Comparison of ENCODE assay signal across 10 mouse cellular contexts in genomic region chr1:194363129-194363768, GRCm38 (mm10).
DNase-seq lines count a peak whose midpoint lies in the region; ATAC-seq lines count a peak whose summit lies in the region.
"Had no signal": no experiment of that assay in that cellular context is flagged by ENCODE, and none has a peak within 500 bp of the region (broad histone marks: within the 10 kb centered on the region; RNA-seq: fewer than 3 reads in every experiment).

No protein-coding gene starts in this region.

- H3K4me3 ChIP-seq in hindbrain, embryonic 11.5 days (ENCODE audit: low read depth, low read length) = no peak overlapping the region
- no peak overlapping the region for H3K4me3 ChIP-seq in hindbrain, embryonic 14.5 days (replicated peaks; ENCODE audit: low read length)
- H3K4me3 ChIP-seq in neural tube, embryonic 11.5 days (ENCODE audit: low read depth, low read length) = no peak overlapping the region
- H3K4me3 ChIP-seq in liver, embryonic 15.5 days (replicated peaks) = no peak overlapping the region
- H3K4me3 ChIP-seq: hindbrain, embryonic 15.5 days; stomach, embryonic 15.5 days had no signal

- no peaks in the 10 kb centered on the region for H3K27me3 ChIP-seq in hindbrain, embryonic 11.5 days (ENCODE audit: control insufficient read depth, insufficient read depth, low read length)
- no peaks in the 10 kb centered on the region for H3K27me3 ChIP-seq in hindbrain, embryonic 14.5 days (ENCODE audit: control insufficient read depth, insufficient read depth, low read length)
- no peaks in the 10 kb centered on the region for H3K27me3 ChIP-seq in neural tube, embryonic 11.5 days (ENCODE audit: control insufficient read depth, insufficient read depth, low read length)
- H3K27me3 ChIP-seq in liver, embryonic 15.5 days = no peaks in the 10 kb centered on the region
- H3K27me3 ChIP-seq: CH12.LX; hindbrain, embryonic 15.5 days; stomach, embryonic 15.5 days had no signal

- H3K4me2 ChIP-seq in hindbrain, embryonic 11.5 days (replicated peaks; ENCODE audit: low read depth, low read length) = no peak overlapping the region
- no peak overlapping the region for H3K4me2 ChIP-seq in hindbrain, embryonic 14.5 days (replicated peaks)
- no peak overlapping the region for H3K4me2 ChIP-seq in neural tube, embryonic 11.5 days (ENCODE audit: low read depth)
- H3K4me2 ChIP-seq in liver, embryonic 15.5 days = no peak overlapping the region
- H3K4me2 ChIP-seq: hindbrain, embryonic 15.5 days; stomach, embryonic 15.5 days had no signal

- no peaks in the 10 kb centered on the region for H3K9me3 ChIP-seq in hindbrain, embryonic 11.5 days (ENCODE audit: control insufficient read depth, low read length)
- no peaks in the 10 kb centered on the region for H3K9me3 ChIP-seq in hindbrain, embryonic 14.5 days (ENCODE audit: control insufficient read depth, low read length)
- no peaks in the 10 kb centered on the region for H3K9me3 ChIP-seq in neural tube, embryonic 11.5 days (ENCODE audit: control insufficient read depth, low read length)
- no peaks in the 10 kb centered on the region for H3K9me3 ChIP-seq in liver, embryonic 15.5 days (replicated peaks)
- H3K9me3 ChIP-seq: hindbrain, embryonic 15.5 days; stomach, embryonic 15.5 days had no signal

- WGBS in hindbrain, embryonic 11.5 days = 36% methylated on average over 1 of the region's 1 CpGs
- WGBS in hindbrain, embryonic 14.5 days = 7% methylated on average over 1 of the region's 1 CpGs
- 23% methylated on average over 1 of the region's 1 CpGs for WGBS in neural tube, embryonic 11.5 days
- 48% methylated on average over 1 of the region's 1 CpGs for WGBS in liver, embryonic 15.5 days (ENCODE audit: insufficient replicate concordance)

- H3K4me1 ChIP-seq in hindbrain, embryonic 11.5 days (replicated peaks; ENCODE audit: control insufficient read depth, insufficient read depth, low read length) = no peaks in the 10 kb centered on the region
- H3K4me1 ChIP-seq in hindbrain, embryonic 14.5 days (replicated peaks; ENCODE audit: control insufficient read depth, insufficient read depth, low read length) = no peaks in the 10 kb centered on the region
- H3K4me1 ChIP-seq in neural tube, embryonic 11.5 days (ENCODE audit: control insufficient read depth, insufficient read depth, low read length) = no peaks in the 10 kb centered on the region
- no peaks in the 10 kb centered on the region for H3K4me1 ChIP-seq in liver, embryonic 15.5 days (replicated peaks)
- H3K4me1 ChIP-seq: hindbrain, embryonic 15.5 days; stomach, embryonic 15.5 days had no signal

- ATAC-seq in hindbrain, embryonic 11.5 days (ENCODE audit: low FRiP score) = peak; percentile 86
- no peak for ATAC-seq in hindbrain, embryonic 14.5 days (ENCODE audit: low FRiP score)
- ATAC-seq in neural tube, embryonic 11.5 days (ENCODE audit: insufficient read depth, low FRiP score, low TSS enrichment) = no peak; the same call in 1 of the 2 replicates
- ATAC-seq in liver, embryonic 15.5 days (ENCODE audit: insufficient read depth) = peak; percentile 63
- no peak for ATAC-seq in megakaryocyte-erythroid progenitor cell, adult 5-6 weeks (replicated peaks; ENCODE audit: low FRiP score, low TSS enrichment, poor library complexity, severe bottlenecking)

- no peak overlapping the region for H3K9ac ChIP-seq in hindbrain, embryonic 11.5 days (ENCODE audit: low read depth, low read length)
- H3K9ac ChIP-seq in hindbrain, embryonic 14.5 days = no peak overlapping the region
- no peak overlapping the region for H3K9ac ChIP-seq in neural tube, embryonic 11.5 days (ENCODE audit: low read length)
- no peak overlapping the region for H3K9ac ChIP-seq in liver, embryonic 15.5 days
- H3K9ac ChIP-seq: hindbrain, embryonic 15.5 days; stomach, embryonic 15.5 days had no signal

- H3K36me3 ChIP-seq in hindbrain, embryonic 11.5 days (ENCODE audit: control insufficient read depth, insufficient read depth, low read length) = no peaks in the 10 kb centered on the region
- H3K36me3 ChIP-seq in hindbrain, embryonic 14.5 days (replicated peaks; ENCODE audit: control insufficient read depth, insufficient read depth) = no peaks in the 10 kb centered on the region
- no peaks in the 10 kb centered on the region for H3K36me3 ChIP-seq in neural tube, embryonic 11.5 days (ENCODE audit: control insufficient read depth, insufficient read depth, low read length)
- H3K36me3 ChIP-seq in liver, embryonic 15.5 days (replicated peaks) = no peaks in the 10 kb centered on the region
- H3K36me3 ChIP-seq: hindbrain, embryonic 15.5 days; stomach, embryonic 15.5 days had no signal

- peak overlapping the region; percentile 54; the same call in 1 of the 2 replicates for H3K27ac ChIP-seq in hindbrain, embryonic 11.5 days (ENCODE audit: low read depth, low read length)
- H3K27ac ChIP-seq in hindbrain, embryonic 14.5 days = no peak overlapping the region; the same call in 1 of the 2 replicates
- no peak overlapping the region for H3K27ac ChIP-seq in neural tube, embryonic 11.5 days (ENCODE audit: low read depth, low read length)
- H3K27ac ChIP-seq in liver, embryonic 15.5 days (replicated peaks) = peak overlapping the region; percentile 43
- H3K27ac ChIP-seq: hindbrain, embryonic 15.5 days; stomach, embryonic 15.5 days had no signal

- peak; percentile 52 for DNase-seq in hindbrain, embryonic 11.5 days (ENCODE audit: low spot score)
- no peak for DNase-seq in hindbrain, embryonic 14.5 days (ENCODE audit: low spot score)
- DNase-seq in neural tube, embryonic 11.5 days (ENCODE audit: low spot score) = peak; percentile 18
- DNase-seq in neural tube, embryonic 10.5 days (ENCODE audit: extremely low spot score, low spot score) = no peak
- no peak for DNase-seq in spleen, postnatal 14 days (ENCODE audit: low spot score in 2 of 2)

Comparison
In these comparisons a context has a peak if more than half of its experiments do, and no peak if none do; other contexts are left out.
1. ATAC-seq: peak in hindbrain, embryonic 11.5 days (single experiment) and liver, embryonic 15.5 days (single experiment); none in hindbrain, embryonic 14.5 days (single experiment), neural tube, embryonic 11.5 days (single experiment) and megakaryocyte-erythroid progenitor cell, adult 5-6 weeks (single experiment).
2. DNase-seq: peak in hindbrain, embryonic 11.5 days (single experiment) and neural tube, embryonic 11.5 days (single experiment); none in hindbrain, embryonic 14.5 days (single experiment), neural tube, embryonic 10.5 days (single experiment) and spleen, postnatal 14 days (0 of 2).
3. H3K27ac ChIP-seq: peak in hindbrain, embryonic 11.5 days (single experiment) and liver, embryonic 15.5 days (single experiment); none in hindbrain, embryonic 14.5 days (single experiment) and neural tube, embryonic 11.5 days (single experiment).